Comparison of ENCODE assay signal across 10 mouse cellular contexts in genomic region chr10:87489246-87490009, GRCm38 (mm10). TPM values are rescaled to one million over a fixed set of nuclear protein-coding genes. Genes with fewer than 3 reads are reported as not detected.
A peak's percentile ranks its signal among the peaks of the same experiment; 100 is the strongest.
DNase-seq lines count a peak whose midpoint lies in the region; ATAC-seq lines count a peak whose summit lies in the region.
"Had no signal": no experiment of that assay in that cellular context is flagged by ENCODE, and none has a peak within 500 bp of the region (broad histone marks: within the 10 kb centered on the region; RNA-seq: fewer than 3 reads in every experiment).

No protein-coding gene starts in this region.

- peak overlapping the region; percentile 35 for H3K4me3 ChIP-seq in embryonic facial prominence, embryonic 10.5 days
- peak overlapping the region; percentile 17 for H3K4me3 ChIP-seq in hindbrain, embryonic 14.5 days (replicated peaks; ENCODE audit: low read length)
- H3K4me3 ChIP-seq in midbrain, embryonic 14.5 days (replicated peaks; ENCODE audit: low read depth, low read length): peak overlapping the region; percentile 23

- peak; percentile 55 for DNase-seq in MN1 (ENCODE audit: low spot score)
- peak; percentile 55 for DNase-seq in embryonic facial prominence, embryonic 10.5 days (ENCODE audit: low spot score)
- peak; percentile 74 for DNase-seq in hindbrain, embryonic 14.5 days (ENCODE audit: low spot score)
- peak; percentile 90 for DNase-seq in midbrain, embryonic 14.5 days
- DNase-seq in lung, postnatal 4 days: no peak
- no peak for DNase-seq in urinary bladder, postnatal 4 days (ENCODE audit: low spot score in 2 of 2)
- DNase-seq in cerebellum, adult 18-20 months: no peak

- peaks cover 99% of the 10 kb centered on the region for H3K27me3 ChIP-seq in embryonic facial prominence, embryonic 10.5 days (replicated peaks; ENCODE audit: low read depth, poor library complexity, severe bottlenecking)
- peaks cover 12% of the 10 kb centered on the region; the same call in 1 of the 2 replicates for H3K27me3 ChIP-seq in hindbrain, embryonic 14.5 days (ENCODE audit: control insufficient read depth, insufficient read depth, low read length)
- no peaks in the 10 kb centered on the region for H3K27me3 ChIP-seq in midbrain, embryonic 14.5 days (ENCODE audit: control insufficient read depth, insufficient read depth, low read length)
- H3K27me3 ChIP-seq: CH12.LX had no signal

- no peaks in the 10 kb centered on the region for H3K36me3 ChIP-seq in embryonic facial prominence, embryonic 10.5 days (replicated peaks)
- H3K36me3 ChIP-seq in hindbrain, embryonic 14.5 days (replicated peaks; ENCODE audit: control insufficient read depth, insufficient read depth): no peaks in the 10 kb centered on the region
- no peaks in the 10 kb centered on the region for H3K36me3 ChIP-seq in midbrain, embryonic 14.5 days (ENCODE audit: control insufficient read depth, insufficient read depth, low read length)
- H3K36me3 ChIP-seq: heart, embryonic 10.5 days had no signal

- H3K27ac ChIP-seq in embryonic facial prominence, embryonic 10.5 days (replicated peaks): no peak overlapping the region; the same call in 1 of the 2 replicates
- H3K27ac ChIP-seq in hindbrain, embryonic 14.5 days: peak overlapping the region; percentile 89
- peak overlapping the region; percentile 91 for H3K27ac ChIP-seq in midbrain, embryonic 14.5 days (replicated peaks; ENCODE audit: low read depth, low read length)
- H3K27ac ChIP-seq: heart, embryonic 10.5 days had no signal

- 2% methylated on average over 18 of the region's 18 CpGs for WGBS in embryonic facial prominence, embryonic 10.5 days
- WGBS in hindbrain, embryonic 14.5 days: under 1% methylated on average over 18 of the region's 18 CpGs
- WGBS in midbrain, embryonic 14.5 days: 1% methylated on average over 18 of the region's 18 CpGs

- no peaks in the 10 kb centered on the region for H3K9me3 ChIP-seq in embryonic facial prominence, embryonic 10.5 days
- H3K9me3 ChIP-seq in hindbrain, embryonic 14.5 days (ENCODE audit: control insufficient read depth, low read length): no peaks in the 10 kb centered on the region
- no peaks in the 10 kb centered on the region for H3K9me3 ChIP-seq in midbrain, embryonic 14.5 days (ENCODE audit: control insufficient read depth, low read length)
- H3K9me3 ChIP-seq: heart, embryonic 10.5 days had no signal

- H3K4me2 ChIP-seq in hindbrain, embryonic 14.5 days (replicated peaks): peak overlapping the region; percentile 53
- H3K4me2 ChIP-seq in midbrain, embryonic 14.5 days (ENCODE audit: low read length): peak overlapping the region; percentile 81

- H3K4me1 ChIP-seq in embryonic facial prominence, embryonic 10.5 days: peaks cover 64% of the 10 kb centered on the region
- H3K4me1 ChIP-seq in hindbrain, embryonic 14.5 days (replicated peaks; ENCODE audit: control insufficient read depth, insufficient read depth, low read length): peaks cover 46% of the 10 kb centered on the region
- peaks cover 58% of the 10 kb centered on the region for H3K4me1 ChIP-seq in midbrain, embryonic 14.5 days (ENCODE audit: control insufficient read depth, insufficient read depth, low read length)

- ATAC-seq in hindbrain, embryonic 14.5 days (ENCODE audit: low FRiP score): peak; percentile 7; the same call in 1 of the 2 replicates
- 0 out of 2 replicates have a peak, but pooled peaks have one; percentile 5 for ATAC-seq in midbrain, embryonic 14.5 days (ENCODE audit: low FRiP score, low TSS enrichment)
- no peak for ATAC-seq in inflammation-experienced regulatory T-cells, adult 6 months

- peak overlapping the region; percentile 53 for H3K9ac ChIP-seq in hindbrain, embryonic 14.5 days
- H3K9ac ChIP-seq in midbrain, embryonic 14.5 days (replicated peaks; ENCODE audit: low read length): peak overlapping the region; percentile 40; the same call in 1 of the 2 replicates

RNA-seq across cellular contexts. Expression of gene Ascl1, which starts 4.0 kb away (rescaled TPM):
- polyA plus RNA-seq in embryonic facial prominence, embryonic 10.5 days (2016; fragmentation: Nextera tagmentation; extraction: Ambion mirVana): 4.8 and 5.7 TPM in 2 replicates
- polyA plus RNA-seq in hindbrain, embryonic 14.5 days (2014; fragmentation: Nextera tagmentation; extraction: Ambion mirVana): 9.3 and 13.5 TPM in 2 replicates
- 19.2 and 30.5 TPM in 2 replicates for polyA plus RNA-seq in midbrain, embryonic 14.5 days (2014; fragmentation: Nextera tagmentation; extraction: Ambion mirVana)
- polyA plus RNA-seq in inflammation-experienced regulatory T-cells, adult 6 months (2017; shearing (Covaris generic)): not detected

RNA-seq across cellular contexts. Expression of gene Pah, which starts 32.2 kb away (rescaled TPM):
- polyA plus RNA-seq in embryonic facial prominence, embryonic 10.5 days (2016; fragmentation: Nextera tagmentation; extraction: Ambion mirVana): not detected in 2 replicates
- 0.12 and 0.29 TPM in 2 replicates for polyA plus RNA-seq in hindbrain, embryonic 14.5 days (2014; fragmentation: Nextera tagmentation; extraction: Ambion mirVana)
- not detected in 2 replicates for polyA plus RNA-seq in midbrain, embryonic 14.5 days (2014; fragmentation: Nextera tagmentation; extraction: Ambion mirVana)
- polyA plus RNA-seq in inflammation-experienced regulatory T-cells, adult 6 months (2017; shearing (Covaris generic)): not detected

Comparison
In these comparisons a context has a peak if more than half of its experiments do, and no peak if none do; other contexts are left out.
1. DNase-seq: peak in MN1 (single experiment), embryonic facial prominence, embryonic 10.5 days (single experiment), hindbrain, embryonic 14.5 days (single experiment) and midbrain, embryonic 14.5 days (single experiment); none in lung, postnatal 4 days (0 of 2), urinary bladder, postnatal 4 days (0 of 2) and cerebellum, adult 18-20 months (0 of 2).
2. Peak in every context shown above with its lines, with median percentiles within 50 percentile points of each other: H3K4me3 ChIP-seq.